Mouse (Mus musculus) left cerebral cortex, adult 9 months (tissue): ENCODE measurements around the gene Cdc37.

Experiments
- DNase-seq, 2 experiments: peaks; one replicate each; pipeline ENCODE4 v3.0.0; 2022; ENCODE audit warnings: low spot score in 2 of 2

Gene Cdc37

GRCm38 (mm10) chr9:21097793-21098192, 52.0 kb downstream of the Cdc37 start:
- peak; percentile 49 to 76 for DNase-seq

GRCm38 (mm10) chr9:21095958-21096357, 53.8 kb downstream of the Cdc37 start:
- DNase-seq = no peak

GRCm38 (mm10) chr9:21093423-21093822, 56.4 kb downstream of the Cdc37 start:
- no peak for DNase-seq

GRCm38 (mm10) chr9:21091707-21092320, 58.0 kb downstream of the Cdc37 start, which contains the start of the genes Gm38431 and Raver1:
Gene Gm38431, minus strand, starts transcription at chr9:21091997.
Gene Raver1, minus strand, starts transcription at chr9:21092008.
- peak; percentile 96 to 98 for DNase-seq

GRCm38 (mm10) chr9:21090972-21091706, 58.6 kb downstream of the Cdc37 start:
- DNase-seq = no peak

GRCm38 (mm10) chr9:21090537-21090936, 59.2 kb downstream of the Cdc37 start:
- no peak for DNase-seq

GRCm38 (mm10) chr9:21083324-21083723, 66.5 kb downstream of the Cdc37 start:
- no peak for DNase-seq
